ENCODE assay signal across 8 mouse cellular contexts in genomic region chr5:100663854-100664253, GRCm38 (mm10). TPM values are rescaled to one million over a fixed set of nuclear protein-coding genes. Genes with fewer than 3 reads are reported as not detected.
DNase-seq lines count a peak whose midpoint lies in the region; ATAC-seq and TF ChIP-seq lines count a peak whose summit lies in the region.

No protein-coding gene starts in this region.

- no peak overlapping the region for H3K4me2 ChIP-seq in heart, embryonic 12.5 days
- H3K4me2 ChIP-seq in intestine, postnatal 0 days (replicated peaks; ENCODE audit: low read depth), result no peak overlapping the region

- peak; percentile 99 for TF ChIP-seq CTCF in intestine, postnatal 0 days (IDR thresholded peaks at IDR 0.05; ENCODE audit: low read depth)

- no peaks in the 10 kb centered on the region for H3K9me3 ChIP-seq in heart, embryonic 12.5 days (replicated peaks)
- no peaks in the 10 kb centered on the region for H3K9me3 ChIP-seq in intestine, postnatal 0 days (ENCODE audit: control insufficient read depth)

- peaks cover 66% of the 10 kb centered on the region for H3K36me3 ChIP-seq in heart, embryonic 12.5 days
- H3K36me3 ChIP-seq in intestine, postnatal 0 days (ENCODE audit: control insufficient read depth, insufficient read depth), result peaks cover 61% of the 10 kb centered on the region

- H3K4me3 ChIP-seq in heart, embryonic 12.5 days, result no peak overlapping the region
- no peak overlapping the region for H3K4me3 ChIP-seq in intestine, postnatal 0 days (ENCODE audit: low read depth, low read length)

- ATAC-seq in heart, embryonic 12.5 days (ENCODE audit: insufficient number of reproducible peaks, low FRiP score), result no peak
- ATAC-seq in activated CD4-positive, CD25-positive, alpha-beta regulatory T cell, adult 4 months, result peak; percentile 93
- ATAC-seq in intestine, postnatal 0 days, result peak; percentile 58

- H3K9ac ChIP-seq in heart, embryonic 12.5 days, result no peak overlapping the region
- H3K9ac ChIP-seq in intestine, postnatal 0 days (ENCODE audit: low read depth, low read length), result no peak overlapping the region

- peak; percentile 49 to 58 for DNase-seq in heart, adult 18-20 months
- peak; percentile 74 to 79 for DNase-seq in B cell, adult 2 months
- peak; percentile 74 for DNase-seq in lung, postnatal 36 days
- DNase-seq in frontal cortex, postnatal 14 days (ENCODE audit: low spot score in 2 of 2), result no peak
- no peak for DNase-seq in ovary, postnatal 10 days (ENCODE audit: low spot score)

- H3K27me3 ChIP-seq in heart, embryonic 12.5 days (replicated peaks), result no peaks in the 10 kb centered on the region
- H3K27me3 ChIP-seq in intestine, postnatal 0 days (replicated peaks; ENCODE audit: control insufficient read depth, insufficient read depth, low read length), result no peaks in the 10 kb centered on the region

- H3K4me1 ChIP-seq in heart, embryonic 12.5 days (replicated peaks), result no peaks in the 10 kb centered on the region
- no peaks in the 10 kb centered on the region for H3K4me1 ChIP-seq in intestine, postnatal 0 days (replicated peaks; ENCODE audit: control insufficient read depth, insufficient read depth, low read length)

- 47% methylated on average over 5 of the region's 5 CpGs for WGBS in heart, embryonic 12.5 days
- WGBS in intestine, postnatal 0 days, result 42% methylated on average over 5 of the region's 5 CpGs

- H3K27ac ChIP-seq in heart, embryonic 12.5 days (ENCODE audit: poor library complexity, severe bottlenecking), result no peak overlapping the region
- no peak overlapping the region for H3K27ac ChIP-seq in intestine, postnatal 0 days (ENCODE audit: low read depth, low read length)

RNA-seq across cellular contexts. Expression of gene Coq2, which starts 11.1 kb away (rescaled TPM):
- 100 to 1,000 TPM; 104 to 107 TPM for total RNA-seq in heart, adult 18-20 months (2021)
- 71.5 and 75.7 TPM in 2 replicates for polyA plus RNA-seq in heart, embryonic 12.5 days (2016; fragmentation: Nextera tagmentation; extraction: Ambion mirVana)
- polyA plus RNA-seq in activated CD4-positive, CD25-positive, alpha-beta regulatory T cell, adult 4 months (2017; shearing (Covaris generic)), result 1 to 10 TPM; 8.2 to 9.2 TPM
- 30.8 and 32.4 TPM in 2 replicates for polyA plus RNA-seq in intestine, postnatal 0 days (2015; fragmentation: Nextera tagmentation; extraction: Ambion mirVana)

RNA-seq across cellular contexts. Expression of gene Hpse, which starts 55.7 kb away (rescaled TPM):
- total RNA-seq in heart, adult 18-20 months (2021), result 1 to 10 TPM; 1.0 to 1.8 TPM
- polyA plus RNA-seq in heart, embryonic 12.5 days (2016; fragmentation: Nextera tagmentation; extraction: Ambion mirVana), result 1.3 and 1.5 TPM in 2 replicates
- polyA plus RNA-seq in activated CD4-positive, CD25-positive, alpha-beta regulatory T cell, adult 4 months (2017; shearing (Covaris generic)), result 1 to 10 TPM in 1 of 2 experiments, under 1 TPM in 1; 0.62 to 1.4 TPM
- 0.82 and 1.0 TPM in 2 replicates for polyA plus RNA-seq in intestine, postnatal 0 days (2015; fragmentation: Nextera tagmentation; extraction: Ambion mirVana)

Comparison
In these comparisons a context has a peak if more than half of its experiments do, and no peak if none do; other contexts are left out.
1. DNase-seq: peak in heart, adult 18-20 months (2 of 2), B cell, adult 2 months (2 of 2) and lung, postnatal 36 days (single experiment); none in frontal cortex, postnatal 14 days (0 of 2) and ovary, postnatal 10 days (single experiment).